Mouse (Mus musculus) kidney, embryonic 14.5 days (tissue): ENCODE data around the gene Bik. TPM values are rescaled to one million over a fixed set of nuclear protein-coding genes. Genes with fewer than 3 reads are reported as not detected.
A peak's percentile ranks its signal among the peaks of the same experiment; 100 is the strongest.

Source experiments
- ATAC-seq: fragments of 200-750 bp; cut with Nextera tagmentation; 2 replicates; pipeline ENCODE4 v1.8.0; 2017; ENCODE audit warnings: moderate number of reproducible peaks, mild to moderate bottlenecking, moderate TSS enrichment, moderate library complexity; ENCODE audit not compliant: low FRiP score, low TSS enrichment
- H3K27ac ChIP-seq: fragments of 300-500 bp; sonication (generic); 2 replicates; pipeline ENCODE4 v1.5.1; 2014; ENCODE audit warnings: low read depth, mild to moderate bottlenecking, low read length, moderate library complexity, mixed read lengths
- H3K27me3 ChIP-seq: fragments of 300-500 bp; sonication (generic); 2 replicates; pipeline ENCODE4 v1.6.1; 2014; ENCODE audit warnings: mild to moderate bottlenecking, low read length; ENCODE audit not compliant: control insufficient read depth, insufficient read depth
- H3K36me3 ChIP-seq: fragments of 300-500 bp; sonication (generic); 2 replicates; pipeline ENCODE4 v1.6.1; 2014; ENCODE audit warnings: low read length, mixed read lengths; ENCODE audit not compliant: control insufficient read depth, insufficient read depth
- H3K4me1 ChIP-seq: fragments of 300-500 bp; sonication (generic); 2 replicates; pipeline ENCODE4 v1.6.1; 2014; ENCODE audit warnings: low read length, mixed read lengths; ENCODE audit not compliant: control insufficient read depth, insufficient read depth
- H3K4me2 ChIP-seq: fragments of 300-500 bp; sonication (generic); replicated peaks from 2 replicates; pipeline ENCODE4 v1.6.1; 2014; ENCODE audit warnings: low read depth, mild to moderate bottlenecking, low read length
- H3K4me3 ChIP-seq: fragments of 300-500 bp; sonication (generic); 2 replicates; pipeline ENCODE4 v1.5.1; 2014; ENCODE audit warnings: mild to moderate bottlenecking, low read length
- H3K9ac ChIP-seq: fragments of 300-500 bp; sonication (generic); 2 replicates; pipeline ENCODE4 v1.6.1; 2014; ENCODE audit warnings: low read depth, mild to moderate bottlenecking, low read length, moderate library complexity
- H3K9me3 ChIP-seq: fragments of 300-500 bp; sonication (generic); 2 replicates; pipeline ENCODE4 v1.6.1; 2016; ENCODE audit warnings: low read length; ENCODE audit not compliant: control insufficient read depth
- WGBS: fragments of 180-500 bp; shearing (Covaris S2); extraction: QIAGEN DNeasy Blood & Tissue Kit; methylation state at CpG from one replicate; pipeline ENCODE4 v1.1.7; 2014; 5-methylcytosine and 5-hydroxymethylcytosine counted together
- polyA plus RNA-seq: library from polyadenylated mRNA; unstranded; fragments of >200 nt; fragmentation: Nextera tagmentation; extraction: Ambion mirVana; gene quantifications from 2 replicates; pipeline ENCODE4 v1.2.1, GENCODE M21; 2014

Bik gene
- polyA plus RNA-seq, 1 experiment from 2014 or later: 12.6 TPM

DNA sequence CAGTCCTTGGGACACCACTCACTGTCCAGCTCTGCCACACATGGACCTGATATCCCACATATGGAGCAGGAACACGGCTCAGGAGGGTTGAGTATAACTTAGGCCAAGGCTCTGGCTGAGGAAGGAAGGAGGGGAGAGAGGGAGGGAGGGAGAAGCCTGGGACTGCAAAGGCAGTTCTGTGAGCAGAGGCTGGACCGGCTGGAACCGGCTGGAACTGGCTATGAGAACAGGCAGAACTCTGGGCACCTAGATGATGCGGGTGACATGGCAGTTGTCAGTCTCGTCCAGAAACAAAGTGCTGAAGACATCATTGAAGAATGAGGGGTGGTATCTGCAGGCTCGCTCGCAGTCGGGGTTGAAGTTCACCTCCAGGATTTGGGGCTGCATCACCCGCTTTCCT is 50.0 kb downstream of the Bik start:
- Histone ChIP-seq H3K9me3 (no peaks in the 10 kb centered on the region), H3K4me3 (no peak overlapping the region), H3K27me3 (no peaks in the 10 kb centered on the region), H3K27ac (no peak overlapping the region), H3K4me2 (no peak overlapping the region), H3K9ac (no peak overlapping the region), H3K4me1 (no peaks in the 10 kb centered on the region), H3K36me3 (peaks cover 66% of the 10 kb centered on the region)
- ATAC-seq: no peak
- 89% methylated on average over 9 of the region's 9 CpGs for WGBS

DNA sequence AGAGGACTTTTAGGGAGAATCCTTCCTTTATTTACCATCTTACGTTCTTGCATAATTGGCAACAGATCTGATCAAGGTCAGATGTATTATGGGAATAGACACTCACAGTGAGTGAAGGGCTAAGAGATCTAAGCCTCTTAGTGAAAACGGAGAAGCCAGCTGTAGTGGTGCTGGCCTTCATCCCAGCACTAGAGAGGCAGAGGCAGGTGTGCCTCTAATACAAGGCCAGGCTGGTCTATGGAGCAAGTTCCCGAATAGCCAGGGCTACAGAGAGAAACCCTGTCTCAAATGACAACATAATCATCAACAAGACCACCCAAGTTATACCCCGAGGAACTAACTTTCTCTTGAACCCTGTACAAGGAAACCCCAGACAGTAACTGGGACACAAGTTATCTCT is 56.3 kb downstream of the Bik start:
- WGBS: 85% methylated on average over 4 of the region's 4 CpGs
- H3K36me3 ChIP-seq: peaks cover 89% of the 10 kb centered on the region
- H3K4me3 ChIP-seq: no peak overlapping the region
- ATAC-seq: no peak
- peaks cover 9% of the 10 kb centered on the region; the same call in 1 of the 2 replicates for H3K9me3 ChIP-seq
- no peaks in the 10 kb centered on the region for H3K27me3 ChIP-seq
- no peak overlapping the region for H3K4me2 ChIP-seq
- no peaks in the 10 kb centered on the region for H3K4me1 ChIP-seq
- H3K27ac ChIP-seq: no peak overlapping the region
- no peak overlapping the region for H3K9ac ChIP-seq

DNA sequence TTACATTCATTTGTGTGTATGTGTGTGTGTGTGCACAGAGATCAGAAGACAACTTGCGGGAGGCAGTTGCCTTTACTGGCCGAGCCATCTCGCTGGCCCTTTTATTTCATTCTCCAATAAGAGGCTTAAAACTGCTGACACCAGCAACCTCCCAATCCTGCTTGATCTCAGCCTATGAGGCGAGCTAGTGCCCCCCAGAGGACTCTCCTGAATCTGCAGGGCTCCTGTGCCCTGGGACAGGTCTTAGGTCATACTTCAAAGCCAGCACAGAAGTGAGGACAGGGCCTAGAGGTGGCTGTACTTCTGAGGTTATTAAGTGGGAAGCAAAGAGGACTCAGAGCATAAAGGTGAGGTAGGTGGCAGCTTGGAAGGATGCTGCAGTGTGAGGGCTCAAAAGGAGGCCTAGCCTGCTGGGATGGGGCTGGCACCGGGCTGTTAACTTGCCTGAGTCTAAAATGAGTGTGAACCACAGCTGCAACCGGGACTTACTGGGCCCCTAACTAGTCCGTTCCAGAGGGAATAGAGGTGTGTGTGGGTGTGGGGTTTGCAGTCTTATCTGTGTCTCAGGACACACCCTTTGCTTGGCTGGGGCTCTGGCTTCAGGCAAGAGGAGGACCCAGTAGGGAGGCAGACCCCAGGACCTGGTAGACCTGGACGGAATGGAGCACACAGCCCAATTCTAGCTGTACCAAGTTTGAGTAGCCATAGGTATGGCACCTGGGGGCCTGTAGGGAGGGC is 56.9 kb downstream of the Bik start:
- no peak overlapping the region for H3K9ac ChIP-seq
- no peaks in the 10 kb centered on the region for H3K27me3 ChIP-seq
- no peak overlapping the region for H3K4me3 ChIP-seq
- H3K27ac ChIP-seq: no peak overlapping the region
- no peaks in the 10 kb centered on the region for H3K4me1 ChIP-seq
- no peak for ATAC-seq
- peaks cover 88% of the 10 kb centered on the region for H3K36me3 ChIP-seq
- 79% methylated on average over 8 of the region's 8 CpGs for WGBS
- no peak overlapping the region for H3K4me2 ChIP-seq
- H3K9me3 ChIP-seq: peaks cover 9% of the 10 kb centered on the region; the same call in 1 of the 2 replicates

DNA sequence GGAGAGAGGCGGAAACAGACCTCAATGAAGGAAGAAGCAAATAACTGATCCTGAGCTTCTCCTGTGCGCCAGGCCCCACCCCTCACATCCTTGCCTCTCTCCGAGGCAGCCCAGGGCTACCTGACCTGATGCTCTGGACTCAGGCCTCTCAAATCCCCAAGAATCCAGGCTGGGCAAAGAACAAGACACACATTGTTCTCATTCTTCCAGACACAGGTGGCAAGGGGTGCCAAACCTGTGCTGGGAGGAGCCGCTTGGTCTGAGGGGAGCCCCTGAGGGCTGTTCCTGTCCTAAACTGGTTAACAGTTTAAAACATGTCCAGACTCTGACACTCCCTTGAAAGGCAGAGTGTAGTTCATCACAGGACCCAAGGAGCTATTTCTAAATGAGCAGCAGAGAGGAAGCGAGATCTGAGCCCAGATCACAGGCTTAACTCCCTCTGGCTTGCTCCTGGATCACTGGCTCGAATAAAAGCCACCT is 58.1 kb downstream of the Bik start:
- no peak for ATAC-seq

DNA sequence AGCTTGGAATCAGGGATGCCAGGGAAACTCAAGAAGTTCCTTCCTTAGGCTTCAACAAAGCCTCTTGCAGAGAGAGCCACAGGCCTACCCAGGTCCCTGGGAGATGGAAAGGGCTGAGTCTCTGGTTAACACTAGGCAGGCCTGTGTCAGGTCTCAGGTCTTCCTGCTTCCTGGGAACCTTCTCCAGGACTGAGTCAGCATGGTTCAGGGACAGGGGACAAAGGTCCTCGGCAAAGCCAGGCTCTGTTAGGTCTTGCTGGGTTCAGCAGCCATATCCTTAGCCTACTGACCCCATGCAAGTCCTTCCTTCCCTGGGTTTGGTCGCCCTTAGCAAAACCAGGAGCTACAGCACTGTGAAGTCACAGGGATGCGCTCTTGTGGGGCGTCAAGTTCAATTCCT is 64.2 kb downstream of the Bik start:
- ATAC-seq: no peak
- WGBS: 86% methylated on average over 4 of the region's 4 CpGs
- Histone ChIP-seq H3K27me3 (no peaks in the 10 kb centered on the region), H3K4me1 (peaks cover 13% of the 10 kb centered on the region), H3K4me2 (no peak overlapping the region), H3K9me3 (peaks cover 7% of the 10 kb centered on the region; the same call in 1 of the 2 replicates), H3K36me3 (peaks cover 22% of the 10 kb centered on the region), H3K9ac (no peak overlapping the region), H3K4me3 (no peak overlapping the region), H3K27ac (no peak overlapping the region)

More for the DNA sequence above, 58.1 kb downstream of the Bik start:
- H3K9ac ChIP-seq: no peak overlapping the region
- no peaks in the 10 kb centered on the region for H3K4me1 ChIP-seq
- 90% methylated on average over 6 of the region's 6 CpGs for WGBS
- H3K36me3 ChIP-seq: peaks cover 80% of the 10 kb centered on the region
- no peaks in the 10 kb centered on the region for H3K27me3 ChIP-seq
- H3K27ac ChIP-seq: no peak overlapping the region
- no peak overlapping the region for H3K4me2 ChIP-seq
- H3K4me3 ChIP-seq: no peak overlapping the region
- peaks cover 9% of the 10 kb centered on the region; the same call in 1 of the 2 replicates for H3K9me3 ChIP-seq

- WGBS: 82% methylated on average over 6 of the region's 6 CpGs
- H3K9me3 ChIP-seq: no peaks in the 10 kb centered on the region
- H3K4me2 ChIP-seq: no peak overlapping the region
- no peak overlapping the region for H3K4me3 ChIP-seq
- no peak for ATAC-seq
- no peaks in the 10 kb centered on the region for H3K27me3 ChIP-seq
- no peak overlapping the region for H3K9ac ChIP-seq
- peaks cover 13% of the 10 kb centered on the region for H3K4me1 ChIP-seq
- H3K27ac ChIP-seq: no peak overlapping the region
- H3K36me3 ChIP-seq: peaks cover 13% of the 10 kb centered on the region
Measured at GRCm38 (mm10) chr15:83591758-83592157, 65.1 kb downstream of the Bik start.

GRCm38 (mm10) chr15:83592260-83593188 is 65.9 kb downstream of the Bik start:
- no peak for ATAC-seq
- Histone ChIP-seq H3K36me3 (peaks cover 7% of the 10 kb centered on the region; the same call in 1 of the 2 replicates), H3K4me1 (peaks cover 13% of the 10 kb centered on the region), H3K4me3 (no peak overlapping the region), H3K27me3 (no peaks in the 10 kb centered on the region), H3K27ac (no peak overlapping the region), H3K4me2 (no peak overlapping the region), H3K9ac (no peak overlapping the region; the same call in 1 of the 2 replicates), H3K9me3 (no peaks in the 10 kb centered on the region)
- 74% methylated on average over 8 of the region's 8 CpGs for whole genome bisulfite sequencing

- Histone ChIP-seq H3K9me3 (no peaks in the 10 kb centered on the region), H3K9ac (peak overlapping the region; percentile 28; the same call in 1 of the 2 replicates), H3K4me2 (no peak overlapping the region; the same call in 1 of the 2 replicates), H3K4me1 (peaks cover 13% of the 10 kb centered on the region), H3K36me3 (peaks cover 5% of the 10 kb centered on the region; the same call in 1 of the 2 replicates), H3K4me3 (peak overlapping the region; percentile 78; the same call in 1 of the 2 replicates), H3K27me3 (no peaks in the 10 kb centered on the region), H3K27ac (no peak overlapping the region)
- ATAC-seq: no peak
Measured at GRCm38 (mm10) chr15:83593189-83593585, 66.5 kb downstream of the Bik start.
